Mouse (Mus musculus) liver, adult 2 months (tissue): ENCODE measurements around the gene Adcy10.

ENCODE experiments used
- CTCF ChIP-seq: fragments of 200-500 bp; IDR thresholded peaks from 2 replicates; pipeline ENCODE4 v1.5.1; 2011; ENCODE audit warnings: low read depth, low read length, control low read depth
- POLR2A ChIP-seq: fragments of 200-500 bp; IDR thresholded peaks from 2 replicates; pipeline ENCODE4 v1.6.1; 2011; ENCODE audit warnings: low read length, control low read depth; ENCODE audit not compliant: insufficient read depth; ENCODE audit errors: extremely low read depth

GRCm38 (mm10) chr1:165510161-165510560, 25.2 kb downstream of the Adcy10 start:
- TF ChIP-seq CTCF (no peak), POLR2A (no peak)
